In the genomic region with DNA sequence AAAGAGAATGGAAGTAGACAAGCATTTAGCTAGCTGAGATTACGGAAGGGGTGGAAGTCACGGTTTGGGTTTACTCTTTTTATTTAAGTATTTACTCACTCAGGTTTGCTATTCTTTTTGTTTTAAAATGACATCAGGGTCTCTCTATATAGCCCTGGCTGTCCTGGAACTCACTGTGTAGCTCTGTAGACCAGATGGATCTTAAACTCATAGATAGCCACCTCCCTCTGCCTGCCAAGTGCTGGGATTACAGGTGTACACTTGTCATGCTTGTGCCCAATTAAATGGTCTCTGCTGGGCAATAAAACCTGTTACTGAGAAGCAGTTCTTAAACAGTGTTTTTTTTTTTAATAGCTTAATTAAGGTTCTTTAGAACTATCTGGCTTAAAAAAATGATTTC, we compare ENCODE assay signal across 8 mouse cellular contexts. TPM values are rescaled to one million over a fixed set of nuclear protein-coding genes. Genes with fewer than 3 reads are reported as not detected.
DNase-seq lines count a peak whose midpoint lies in the region; ATAC-seq and TF ChIP-seq lines count a peak whose summit lies in the region.

No protein-coding gene starts in this region.

- no peaks in the 10 kb centered on the region for H3K27me3 ChIP-seq in kidney, adult 2 months (replicated peaks; ENCODE audit: control insufficient read depth, insufficient read depth, low read length)
- no peaks in the 10 kb centered on the region for H3K27me3 ChIP-seq in heart, embryonic 16.5 days (ENCODE audit: control insufficient read depth, insufficient read depth, low read length)
- H3K27me3 ChIP-seq in limb, embryonic 15.5 days, result no peaks in the 10 kb centered on the region
- H3K27me3 ChIP-seq in neural tube, embryonic 15.5 days (replicated peaks), result no peaks in the 10 kb centered on the region

- H3K9me3 ChIP-seq in heart, embryonic 16.5 days (replicated peaks; ENCODE audit: control insufficient read depth, low read length), result no peaks in the 10 kb centered on the region
- H3K9me3 ChIP-seq in limb, embryonic 15.5 days, result no peaks in the 10 kb centered on the region
- H3K9me3 ChIP-seq in neural tube, embryonic 15.5 days (replicated peaks), result no peaks in the 10 kb centered on the region

- no peak for TF ChIP-seq POLR2A in kidney, adult 2 months (IDR thresholded peaks at IDR 0.05; ENCODE audit: low read depth, low read length)
- no peak for TF ChIP-seq POLR2A in bone marrow macrophage, adult 2 months (IDR thresholded peaks at IDR 0.05; ENCODE audit: borderline replicate concordance, low read depth, low read length)

- peak; percentile 38 for DNase-seq in kidney, adult 2 months
- no peak for DNase-seq in kidney, adult 8-10 months
- DNase-seq in right cerebral cortex, postnatal 10 days (ENCODE audit: low spot score in 2 of 2), result no peak
- no peak for DNase-seq in right cerebral cortex, postnatal 25 days

- H3K4me1 ChIP-seq in kidney, adult 2 months (ENCODE audit: control insufficient read depth, insufficient read depth, low read length), result peaks cover 7% of the 10 kb centered on the region; the same call in 1 of the 2 replicates
- H3K4me1 ChIP-seq in bone marrow macrophage, adult 2 months (ENCODE audit: control insufficient read depth, insufficient read depth, low read length), result peaks cover 13% of the 10 kb centered on the region
- peaks cover 24% of the 10 kb centered on the region for H3K4me1 ChIP-seq in heart, embryonic 16.5 days (ENCODE audit: control insufficient read depth, insufficient read depth, low read length)
- H3K4me1 ChIP-seq in limb, embryonic 15.5 days, result peaks cover 10% of the 10 kb centered on the region; the same call in 1 of the 2 replicates
- H3K4me1 ChIP-seq in neural tube, embryonic 15.5 days, result peaks cover 38% of the 10 kb centered on the region

- no peaks in the 10 kb centered on the region for H3K36me3 ChIP-seq in kidney, adult 2 months (ENCODE audit: control insufficient read depth, insufficient read depth, low read length)
- H3K36me3 ChIP-seq in heart, embryonic 16.5 days (ENCODE audit: control insufficient read depth, insufficient read depth), result no peaks in the 10 kb centered on the region
- no peaks in the 10 kb centered on the region for H3K36me3 ChIP-seq in limb, embryonic 15.5 days
- no peaks in the 10 kb centered on the region for H3K36me3 ChIP-seq in neural tube, embryonic 15.5 days

- no peak for ATAC-seq in heart, embryonic 16.5 days (replicated peaks; ENCODE audit: extremely low read depth, insufficient read depth, low FRiP score)
- no peak for ATAC-seq in limb, embryonic 15.5 days (ENCODE audit: insufficient number of reproducible peaks, low FRiP score, low TSS enrichment, low read depth)
- no peak for ATAC-seq in neural tube, embryonic 15.5 days (ENCODE audit: low FRiP score)

- 18% methylated on average over 2 of the region's 2 CpGs for WGBS in kidney, adult 2 months
- WGBS in heart, embryonic 16.5 days, result 39% methylated on average over 2 of the region's 2 CpGs
- WGBS in limb, embryonic 15.5 days, result 24% methylated on average over 2 of the region's 2 CpGs
- 28% methylated on average over 2 of the region's 2 CpGs for WGBS in neural tube, embryonic 15.5 days

- H3K27ac ChIP-seq in kidney, adult 2 months (ENCODE audit: insufficient read depth, low read depth, low read length), result no peak overlapping the region
- no peak overlapping the region for H3K27ac ChIP-seq in bone marrow macrophage, adult 2 months (ENCODE audit: insufficient read depth, low read depth, low read length)
- no peak overlapping the region for H3K27ac ChIP-seq in heart, embryonic 16.5 days (ENCODE audit: low read length)
- no peak overlapping the region for H3K27ac ChIP-seq in limb, embryonic 15.5 days
- H3K27ac ChIP-seq in neural tube, embryonic 15.5 days (replicated peaks), result no peak overlapping the region

- H3K9ac ChIP-seq in heart, embryonic 16.5 days (ENCODE audit: low read length), result peak overlapping the region; percentile 95
- H3K9ac ChIP-seq in limb, embryonic 15.5 days, result 0 out of 2 replicates have a peak overlapping the region, but pooled peaks have one; percentile 86
- peak overlapping the region; percentile 93; the same call in 1 of the 2 replicates for H3K9ac ChIP-seq in neural tube, embryonic 15.5 days (replicated peaks)

- peak overlapping the region; percentile 75 for H3K4me2 ChIP-seq in heart, embryonic 16.5 days (ENCODE audit: low read depth, low read length)
- peak overlapping the region; percentile 61 for H3K4me2 ChIP-seq in limb, embryonic 15.5 days
- H3K4me2 ChIP-seq in neural tube, embryonic 15.5 days, result peak overlapping the region; percentile 88

- TF ChIP-seq CTCF in kidney, adult 2 months (conservative IDR thresholded peaks at IDR 0.05; ENCODE audit: insufficient read depth, insufficient read length, low read depth, low read length), result peak; percentile 33
- no peak for TF ChIP-seq CTCF in bone marrow macrophage, adult 2 months (IDR thresholded peaks at IDR 0.05; ENCODE audit: low read depth, low read length)

- peak overlapping the region; percentile 20; the same call in 1 of the 2 replicates for H3K4me3 ChIP-seq in kidney, adult 2 months (ENCODE audit: insufficient read depth, low read depth, low read length)
- peak overlapping the region; percentile 44 for H3K4me3 ChIP-seq in bone marrow macrophage, adult 2 months (ENCODE audit: insufficient read depth, low read length)
- H3K4me3 ChIP-seq in heart, embryonic 16.5 days (ENCODE audit: low read length), result peak overlapping the region; percentile 68
- H3K4me3 ChIP-seq in limb, embryonic 15.5 days, result peak overlapping the region; percentile 77
- H3K4me3 ChIP-seq in neural tube, embryonic 15.5 days (replicated peaks), result peak overlapping the region; percentile 80

RNA-seq across cellular contexts. Expression of a gene that starts 2.1 kb away (rescaled TPM):
- 96.1 and 120 TPM in 2 replicates for polyA plus RNA-seq in kidney, adult 2 months (2012; rRNA removed)
- polyA plus RNA-seq in bone marrow macrophage, adult 2 months (2012; ENCODE audit: insufficient read depth, insufficient read length, missing spikeins), result 151 and 154 TPM in 2 replicates
- 378 and 406 TPM in 2 replicates for polyA plus RNA-seq in heart, embryonic 16.5 days (2015; fragmentation: Nextera tagmentation; extraction: Ambion mirVana)
- polyA plus RNA-seq in limb, embryonic 15.5 days (2015; fragmentation: Nextera tagmentation; extraction: Ambion mirVana), result 712 and 733 TPM in 2 replicates
- 502 and 529 TPM in 2 replicates for polyA plus RNA-seq in neural tube, embryonic 15.5 days (2015; fragmentation: Nextera tagmentation; extraction: Ambion mirVana)

RNA-seq across cellular contexts. Expression of a gene that starts 29.7 kb away (rescaled TPM):
- 3.9 and 4.8 TPM in 2 replicates for polyA plus RNA-seq in kidney, adult 2 months (2012; rRNA removed)
- polyA plus RNA-seq in bone marrow macrophage, adult 2 months (2012; ENCODE audit: insufficient read depth, insufficient read length, missing spikeins), result 3.8 and 4.0 TPM in 2 replicates
- 8.1 and 8.3 TPM in 2 replicates for polyA plus RNA-seq in heart, embryonic 16.5 days (2015; fragmentation: Nextera tagmentation; extraction: Ambion mirVana)
- polyA plus RNA-seq in limb, embryonic 15.5 days (2015; fragmentation: Nextera tagmentation; extraction: Ambion mirVana), result 10.0 and 10.7 TPM in 2 replicates
- 10.6 and 11.5 TPM in 2 replicates for polyA plus RNA-seq in neural tube, embryonic 15.5 days (2015; fragmentation: Nextera tagmentation; extraction: Ambion mirVana)

RNA-seq across cellular contexts. Expression of a gene that starts 53.1 kb away (rescaled TPM):
- 0.10 and 0.19 TPM in 2 replicates for polyA plus RNA-seq in kidney, adult 2 months (2012; rRNA removed)
- polyA plus RNA-seq in bone marrow macrophage, adult 2 months (2012; ENCODE audit: insufficient read depth, insufficient read length, missing spikeins), result 0.04 TPM in 1 of 2 replicates, not detected in the other
- polyA plus RNA-seq in heart, embryonic 16.5 days (2015; fragmentation: Nextera tagmentation; extraction: Ambion mirVana), result 0.16 and 0.20 TPM in 2 replicates
- polyA plus RNA-seq in limb, embryonic 15.5 days (2015; fragmentation: Nextera tagmentation; extraction: Ambion mirVana), result 0.04 and 0.07 TPM in 2 replicates
- polyA plus RNA-seq in neural tube, embryonic 15.5 days (2015; fragmentation: Nextera tagmentation; extraction: Ambion mirVana), result 0.19 and 0.20 TPM in 2 replicates

Comparison
In these comparisons a context has a peak if more than half of its experiments do, and no peak if none do; other contexts are left out.
1. H3K4me3 ChIP-seq: peak in every context shown above with its lines; median percentile 80 in neural tube, embryonic 15.5 days; 77 in limb, embryonic 15.5 days; 68 in heart, embryonic 16.5 days; 44 in bone marrow macrophage, adult 2 months; 20 in kidney, adult 2 months.